Mouse (Mus musculus): ENCODE results near the gene Wwc1. TPM values are rescaled to one million over a fixed set of nuclear protein-coding genes. Genes with fewer than 3 reads are reported as not detected.

Gene Wwc1
- polyA plus RNA-seq, 1 experiment from 2014 or later, result 6.5 TPM

- Histone ChIP-seq H3K9ac (ENCODE audit: low read length) (no peak overlapping the region), H3K36me3 (ENCODE audit: control insufficient read depth, insufficient read depth, low read length) (no peaks in the 10 kb centered on the region), H3K27me3 (ENCODE audit: control insufficient read depth, insufficient read depth, low read length) (no peaks in the 10 kb centered on the region), H3K27ac (ENCODE audit: low read depth, low read length) (no peak overlapping the region), H3K4me3 (ENCODE audit: low read depth, low read length) (no peak overlapping the region), H3K4me1 (ENCODE audit: control insufficient read depth, insufficient read depth, low read length) (peaks cover 14% of the 10 kb centered on the region), H3K9me3 (ENCODE audit: control insufficient read depth, low read length) (no peaks in the 10 kb centered on the region), H3K4me2 (ENCODE audit: low read depth) (no peak overlapping the region)
- ATAC-seq (ENCODE audit: insufficient read depth, low FRiP score, low TSS enrichment) (no peak), DNase-seq (ENCODE audit: low spot score) (no peak)
- 86% methylated on average over 12 of the region's 12 CpGs for WGBS
Observed at GRCm38 (mm10) chr11:35998048-35998447, 17.7 kb upstream of the Wwc1 start.

DNA sequence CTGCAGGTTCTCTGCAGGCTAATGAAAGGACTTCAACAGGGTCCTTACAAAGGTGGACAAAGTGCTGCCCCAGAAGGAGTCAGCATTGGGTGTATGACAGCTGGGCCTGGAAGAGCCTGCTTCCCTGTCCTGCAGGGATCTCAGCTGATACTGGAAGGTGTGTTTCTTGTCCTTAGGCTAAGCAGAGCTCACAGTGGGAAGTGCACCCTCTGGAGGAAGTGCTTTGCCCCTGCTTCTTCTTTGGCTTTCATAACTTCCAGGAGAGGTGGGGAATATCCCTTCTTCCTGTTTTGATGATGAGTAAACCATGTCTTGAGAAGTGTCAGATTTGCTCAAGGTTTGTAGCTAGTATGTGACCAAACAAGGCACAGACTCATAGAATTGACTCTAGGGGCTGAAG, 15.0 kb upstream of the Wwc1 start:
- Histone ChIP-seq H3K4me1 (ENCODE audit: control insufficient read depth, insufficient read depth, low read length) (peaks cover 9% of the 10 kb centered on the region), H3K4me2 (ENCODE audit: low read depth) (no peak overlapping the region), H3K4me3 (ENCODE audit: low read depth, low read length) (no peak overlapping the region), H3K9ac (ENCODE audit: low read length) (no peak overlapping the region), H3K36me3 (ENCODE audit: control insufficient read depth, insufficient read depth, low read length) (no peaks in the 10 kb centered on the region), H3K9me3 (ENCODE audit: control insufficient read depth, low read length) (no peaks in the 10 kb centered on the region), H3K27ac (ENCODE audit: low read depth, low read length) (no peak overlapping the region), H3K27me3 (ENCODE audit: control insufficient read depth, insufficient read depth, low read length) (no peaks in the 10 kb centered on the region)
- DNase-seq (ENCODE audit: low spot score), result no peak
- ATAC-seq (ENCODE audit: insufficient read depth, low FRiP score, low TSS enrichment), result no peak

- WGBS, result 80% methylated on average over 2 of the region's 2 CpGs
- DNase-seq (ENCODE audit: low spot score), result no peak
Observed at GRCm38 (mm10) chr11:35991846-35992245, 11.5 kb upstream of the Wwc1 start.

DNA sequence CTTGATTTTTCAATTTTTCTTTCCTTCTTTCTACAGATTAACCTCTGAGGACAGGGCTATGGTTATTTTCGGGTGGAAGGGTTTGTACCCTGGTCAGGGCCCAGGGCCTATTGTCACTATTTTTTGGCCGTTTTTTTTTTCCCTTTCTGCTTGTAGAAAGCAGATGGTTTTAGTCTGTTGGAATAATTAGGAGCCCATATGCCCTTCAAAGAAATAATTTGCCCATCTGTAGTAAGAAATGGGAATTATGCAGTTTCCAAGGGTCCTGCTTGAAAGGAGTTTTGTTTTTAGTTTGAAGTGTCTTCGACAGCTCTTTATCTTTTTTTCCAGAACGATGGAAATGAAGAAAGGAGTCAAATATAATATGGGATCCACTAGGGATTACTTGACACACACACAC, 9.6 kb upstream of the Wwc1 start:
- H3K9me3 ChIP-seq (ENCODE audit: control insufficient read depth, low read length), result no peaks in the 10 kb centered on the region
- ATAC-seq (ENCODE audit: insufficient read depth, low FRiP score, low TSS enrichment), result no peak
- no peaks in the 10 kb centered on the region for H3K36me3 ChIP-seq (ENCODE audit: control insufficient read depth, insufficient read depth, low read length)
- H3K9ac ChIP-seq (ENCODE audit: low read length), result no peak overlapping the region
- H3K27me3 ChIP-seq (ENCODE audit: control insufficient read depth, insufficient read depth, low read length), result no peaks in the 10 kb centered on the region
- H3K4me1 ChIP-seq (ENCODE audit: control insufficient read depth, insufficient read depth, low read length), result no peaks in the 10 kb centered on the region
- no peak overlapping the region for H3K4me3 ChIP-seq (ENCODE audit: low read depth, low read length)
- no peak overlapping the region for H3K27ac ChIP-seq (ENCODE audit: low read depth, low read length)
- no peak overlapping the region for H3K4me2 ChIP-seq (ENCODE audit: low read depth)
- WGBS, result 78% methylated on average over 4 of the region's 4 CpGs
- no peak for DNase-seq (ENCODE audit: low spot score)

More at GRCm38 (mm10) chr11:35991846-35992245, 11.5 kb upstream of the Wwc1 start:
- Histone ChIP-seq H3K9me3 (ENCODE audit: control insufficient read depth, low read length) (no peaks in the 10 kb centered on the region), H3K36me3 (ENCODE audit: control insufficient read depth, insufficient read depth, low read length) (no peaks in the 10 kb centered on the region), H3K4me1 (ENCODE audit: control insufficient read depth, insufficient read depth, low read length) (no peaks in the 10 kb centered on the region), H3K4me3 (ENCODE audit: low read depth, low read length) (no peak overlapping the region), H3K27ac (ENCODE audit: low read depth, low read length) (no peak overlapping the region), H3K4me2 (ENCODE audit: low read depth) (no peak overlapping the region), H3K27me3 (ENCODE audit: control insufficient read depth, insufficient read depth, low read length) (no peaks in the 10 kb centered on the region), H3K9ac (ENCODE audit: low read length) (no peak overlapping the region)
- no peak for ATAC-seq (ENCODE audit: insufficient read depth, low FRiP score, low TSS enrichment)

DNA sequence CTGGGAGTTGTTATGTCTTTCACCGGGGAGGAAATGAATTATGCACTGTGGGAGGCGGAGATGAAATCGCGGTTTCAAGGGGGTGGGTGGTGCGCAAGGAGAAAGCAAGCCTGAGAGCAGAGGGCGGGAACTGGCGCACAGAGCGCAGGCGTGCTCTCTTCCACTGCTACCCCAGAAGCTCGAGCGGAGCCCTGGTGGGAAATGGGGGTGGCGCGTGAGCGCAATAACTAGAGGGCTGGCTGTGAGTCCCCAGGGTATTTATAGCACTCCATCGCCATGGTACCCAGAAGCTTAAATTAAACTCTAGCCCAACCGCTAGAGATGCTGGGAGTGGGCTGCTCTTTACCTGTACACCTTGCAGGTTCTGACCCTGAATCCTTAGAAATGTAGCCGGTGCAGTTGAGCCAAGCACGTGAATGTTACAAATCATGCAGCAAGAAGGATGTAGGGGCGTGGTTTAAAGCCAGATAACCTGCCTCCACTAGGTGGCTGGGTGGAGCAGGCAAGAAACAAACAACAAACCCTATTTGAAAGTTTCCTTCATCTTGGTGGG, 5.6 kb upstream of the Wwc1 start:
- ATAC-seq (ENCODE audit: insufficient read depth, low FRiP score, low TSS enrichment), result peak; percentile 60
- Histone ChIP-seq H3K27me3 (ENCODE audit: control insufficient read depth, insufficient read depth, low read length) (0 out of 2 replicates have a peak, but pooled peaks cover 4% of the 10 kb centered on the region), H3K9me3 (ENCODE audit: control insufficient read depth, low read length) (no peaks in the 10 kb centered on the region), H3K4me1 (ENCODE audit: control insufficient read depth, insufficient read depth, low read length) (no peaks in the 10 kb centered on the region), H3K36me3 (ENCODE audit: control insufficient read depth, insufficient read depth, low read length) (no peaks in the 10 kb centered on the region), H3K9ac (ENCODE audit: low read length) (peak overlapping the region; percentile 37; the same call in 1 of the 2 replicates), H3K4me3 (ENCODE audit: low read depth, low read length) (peak overlapping the region; percentile 13; the same call in 1 of the 2 replicates), H3K4me2 (ENCODE audit: low read depth) (peak overlapping the region; percentile 43), H3K27ac (ENCODE audit: low read depth, low read length) (no peak overlapping the region)
- peak; percentile 66 for DNase-seq (ENCODE audit: low spot score)
- WGBS, result under 1% methylated on average over 19 of the region's 19 CpGs

GRCm38 (mm10) chr11:35982734-35983133, 2.4 kb upstream of the Wwc1 start:
- no peak overlapping the region for H3K27ac ChIP-seq (ENCODE audit: low read depth, low read length)
- no peak for ATAC-seq (ENCODE audit: insufficient read depth, low FRiP score, low TSS enrichment)
- DNase-seq (ENCODE audit: low spot score), result no peak
- H3K9ac ChIP-seq (ENCODE audit: low read length), result no peak overlapping the region
- no peaks in the 10 kb centered on the region for H3K9me3 ChIP-seq (ENCODE audit: control insufficient read depth, low read length)
- no peaks in the 10 kb centered on the region for H3K36me3 ChIP-seq (ENCODE audit: control insufficient read depth, insufficient read depth, low read length)
- 0 out of 2 replicates have a peak, but pooled peaks cover 3% of the 10 kb centered on the region for H3K4me1 ChIP-seq (ENCODE audit: control insufficient read depth, insufficient read depth, low read length)
- 0 out of 2 replicates have a peak, but pooled peaks cover 4% of the 10 kb centered on the region for H3K27me3 ChIP-seq (ENCODE audit: control insufficient read depth, insufficient read depth, low read length)
- no peak overlapping the region for H3K4me2 ChIP-seq (ENCODE audit: low read depth)
- WGBS, result 76% methylated on average over 3 of the region's 3 CpGs
- no peak overlapping the region for H3K4me3 ChIP-seq (ENCODE audit: low read depth, low read length)

DNA sequence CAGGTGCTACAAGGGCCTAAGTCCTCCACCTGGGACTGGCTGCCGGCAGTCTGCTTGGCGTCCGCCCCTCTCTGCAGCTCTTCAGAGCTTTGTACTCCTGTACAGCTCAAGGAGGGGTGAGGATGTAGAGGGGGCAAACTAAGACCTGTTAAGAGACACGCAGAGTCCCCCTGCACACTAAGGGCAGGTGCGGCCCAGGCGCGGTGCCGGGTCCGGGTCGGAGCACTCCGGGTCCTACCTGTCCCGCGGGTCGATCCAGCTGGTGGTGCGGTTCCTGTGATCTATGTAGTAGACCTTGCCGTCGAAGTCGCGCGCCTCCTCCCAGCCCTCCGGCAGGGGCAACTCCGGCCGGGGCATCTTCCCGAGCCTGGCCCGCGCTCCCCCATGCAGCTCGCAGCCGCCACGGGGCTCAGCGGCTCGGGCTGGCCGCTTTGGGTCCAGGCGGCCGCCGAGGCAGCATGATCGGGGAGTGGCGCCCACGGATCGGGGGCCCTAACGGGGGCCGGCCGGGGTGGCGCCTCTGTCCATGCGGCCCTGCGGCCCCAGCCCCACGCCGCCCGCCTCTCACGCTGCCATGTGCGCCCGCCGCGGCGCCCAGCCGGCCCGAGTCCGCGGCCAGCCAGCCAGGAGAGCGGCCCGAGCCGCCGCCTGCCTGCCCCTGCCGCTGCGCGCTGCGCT, 455 bp downstream of the Wwc1 start:
- Histone ChIP-seq H3K4me3 (ENCODE audit: low read depth, low read length) (peak overlapping the region; percentile 83), H3K9me3 (ENCODE audit: control insufficient read depth, low read length) (no peaks in the 10 kb centered on the region), H3K36me3 (ENCODE audit: control insufficient read depth, insufficient read depth, low read length) (no peaks in the 10 kb centered on the region), H3K4me2 (ENCODE audit: low read depth) (peak overlapping the region; percentile 93), H3K4me1 (ENCODE audit: control insufficient read depth, insufficient read depth, low read length) (0 out of 2 replicates have a peak, but pooled peaks cover 6% of the 10 kb centered on the region), H3K27me3 (ENCODE audit: control insufficient read depth, insufficient read depth, low read length) (0 out of 2 replicates have a peak, but pooled peaks cover 4% of the 10 kb centered on the region), H3K27ac (ENCODE audit: low read depth, low read length) (0 out of 2 replicates have a peak overlapping the region, but pooled peaks have one; percentile 27), H3K9ac (ENCODE audit: low read length) (peak overlapping the region; percentile 81)
- peak; percentile 67 for ATAC-seq (ENCODE audit: insufficient read depth, low FRiP score, low TSS enrichment)
- WGBS, result under 1% methylated on average over 43 of the region's 66 CpGs
- DNase-seq (ENCODE audit: low spot score), result peak; percentile 59

- Histone ChIP-seq H3K27me3 (ENCODE audit: control insufficient read depth, insufficient read depth, low read length) (0 out of 2 replicates have a peak, but pooled peaks cover 4% of the 10 kb centered on the region), H3K9me3 (ENCODE audit: control insufficient read depth, low read length) (no peaks in the 10 kb centered on the region), H3K36me3 (ENCODE audit: control insufficient read depth, insufficient read depth, low read length) (no peaks in the 10 kb centered on the region), H3K27ac (ENCODE audit: low read depth, low read length) (no peak overlapping the region), H3K4me3 (ENCODE audit: low read depth, low read length) (peak overlapping the region; percentile 83), H3K4me1 (ENCODE audit: control insufficient read depth, insufficient read depth, low read length) (0 out of 2 replicates have a peak, but pooled peaks cover 6% of the 10 kb centered on the region), H3K9ac (ENCODE audit: low read length) (peak overlapping the region; percentile 81), H3K4me2 (ENCODE audit: low read depth) (peak overlapping the region; percentile 93)
- ATAC-seq (ENCODE audit: insufficient read depth, low FRiP score, low TSS enrichment), result no peak
- no peak for DNase-seq (ENCODE audit: low spot score)
- under 1% methylated on average over 11 of the region's 12 CpGs for WGBS
Observed at GRCm38 (mm10) chr11:35979266-35979732, 1.0 kb downstream of the Wwc1 start.
